Mouse (Mus musculus) erythroblast, embryonic 14.5 days (primary cell): ENCODE measurements at regions not wholly inside any gene's neighbourhood (a gene's known extent, or its start where the extent isn't known, plus 50 kb on each side); places are given as distances from the start of the nearest gene placed in this dataset.

Experiments used
- GATA1 ChIP-seq: IDR thresholded peaks from 2 replicates; pipeline ENCODE4 v1.6.1; 2012; ENCODE audit warnings: low read length, inconsistent platforms, mixed read lengths
- TAL1 ChIP-seq: IDR thresholded peaks from 3 replicates; pipeline ENCODE4 v1.6.1; 2012; ENCODE audit warnings: low read length, inconsistent platforms, mixed read lengths

- TF ChIP-seq TAL1 (no peak), GATA1 (no peak)
Measured at GRCm38 (mm10) chr6:31188066-31188465, 210.5 kb upstream of the Mkln1 start.
